Mouse (Mus musculus): Measurements from ENCODE around the gene Vps52. TPM values are rescaled to one million over a fixed set of nuclear protein-coding genes. Genes with fewer than 3 reads are reported as not detected.

Vps52 gene
- total and polyA plus RNA-seq, 2 experiments from 2014 or later, result 55.6 to 62.1 TPM

DNA sequence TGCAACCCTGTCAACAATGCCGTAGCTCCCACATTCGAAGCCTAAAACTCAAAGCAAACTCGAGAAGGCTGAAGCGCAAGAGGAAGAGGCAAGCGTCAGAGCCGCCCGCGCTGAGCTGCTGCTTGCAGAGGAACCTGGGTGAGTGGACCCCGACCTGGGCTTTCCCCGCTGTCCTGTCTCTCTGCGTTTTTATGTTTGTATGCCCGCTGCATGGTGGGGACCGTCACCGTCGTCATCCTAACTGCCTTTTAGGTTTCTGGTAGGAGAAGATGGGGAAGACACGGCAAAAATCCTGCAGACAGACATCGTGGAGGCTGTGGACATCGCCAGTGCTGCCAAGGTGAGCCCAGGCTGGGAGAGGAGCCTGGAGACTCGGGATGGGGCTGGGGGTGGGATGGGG, 14.2 kb upstream of the Vps52 start:
- H3K36me3 ChIP-seq (ENCODE audit: insufficient read depth, low read length), result peaks cover 18% of the 10 kb centered on the region
- no peaks in the 10 kb centered on the region for H3K27me3 ChIP-seq (ENCODE audit: insufficient read depth, low read length)
- no peak overlapping the region for H3K27ac ChIP-seq
- H3K4me1 ChIP-seq (ENCODE audit: insufficient read depth, low read length), result peaks cover 15% of the 10 kb centered on the region
- peak overlapping the region; percentile 77 for H3K9ac ChIP-seq (replicated peaks; ENCODE audit: low read length)
- WGBS, result 65% methylated on average over 19 of the region's 19 CpGs
- peak overlapping the region; percentile 82 for H3K4me3 ChIP-seq (ENCODE audit: low read length)
- no peaks in the 10 kb centered on the region for H3K9me3 ChIP-seq (ENCODE audit: low read length)
- DNase-seq (ENCODE audit: low spot score) (no peak), ATAC-seq (no peak)
- peak overlapping the region; percentile 96 for H3K4me2 ChIP-seq (ENCODE audit: low read depth, low read length)
- TF ChIP-seq CTCF (IDR thresholded peaks at IDR 0.05; ENCODE audit: low read depth), result no peak

DNA sequence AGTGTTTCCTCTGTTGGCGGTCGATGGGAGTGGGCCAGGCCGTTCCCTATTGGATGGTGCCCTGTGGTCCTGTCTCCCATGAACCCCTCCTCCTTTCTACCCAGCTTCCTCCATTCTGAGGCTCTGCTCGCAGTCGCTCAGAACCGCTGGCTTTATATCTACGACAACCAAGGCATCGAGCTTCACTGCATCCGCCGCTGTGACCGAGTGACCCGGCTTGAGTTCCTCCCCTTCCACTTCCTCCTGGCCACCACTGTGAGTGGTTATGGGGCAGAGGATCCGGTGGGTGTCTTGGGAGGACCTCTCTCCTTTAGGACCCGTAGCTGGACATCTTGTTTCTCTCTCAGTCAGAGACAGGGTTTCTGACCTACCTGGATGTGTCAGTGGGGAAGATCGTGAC, 12.2 kb upstream of the Vps52 start:
- Histone ChIP-seq H3K4me1 (ENCODE audit: insufficient read depth, low read length) (peaks cover 15% of the 10 kb centered on the region), H3K4me2 (ENCODE audit: low read depth, low read length) (no peak overlapping the region), H3K9ac (replicated peaks; ENCODE audit: low read length) (no peak overlapping the region), H3K36me3 (ENCODE audit: insufficient read depth, low read length) (peaks cover 14% of the 10 kb centered on the region), H3K4me3 (ENCODE audit: low read length) (no peak overlapping the region), H3K27ac (no peak overlapping the region), H3K9me3 (ENCODE audit: low read length) (no peaks in the 10 kb centered on the region), H3K27me3 (ENCODE audit: insufficient read depth, low read length) (no peaks in the 10 kb centered on the region)
- no peak for DNase-seq (ENCODE audit: low spot score)
- no peak for TF ChIP-seq CTCF (IDR thresholded peaks at IDR 0.05; ENCODE audit: low read depth)
- ATAC-seq, result no peak
- WGBS, result 95% methylated on average over 15 of the region's 15 CpGs

DNA sequence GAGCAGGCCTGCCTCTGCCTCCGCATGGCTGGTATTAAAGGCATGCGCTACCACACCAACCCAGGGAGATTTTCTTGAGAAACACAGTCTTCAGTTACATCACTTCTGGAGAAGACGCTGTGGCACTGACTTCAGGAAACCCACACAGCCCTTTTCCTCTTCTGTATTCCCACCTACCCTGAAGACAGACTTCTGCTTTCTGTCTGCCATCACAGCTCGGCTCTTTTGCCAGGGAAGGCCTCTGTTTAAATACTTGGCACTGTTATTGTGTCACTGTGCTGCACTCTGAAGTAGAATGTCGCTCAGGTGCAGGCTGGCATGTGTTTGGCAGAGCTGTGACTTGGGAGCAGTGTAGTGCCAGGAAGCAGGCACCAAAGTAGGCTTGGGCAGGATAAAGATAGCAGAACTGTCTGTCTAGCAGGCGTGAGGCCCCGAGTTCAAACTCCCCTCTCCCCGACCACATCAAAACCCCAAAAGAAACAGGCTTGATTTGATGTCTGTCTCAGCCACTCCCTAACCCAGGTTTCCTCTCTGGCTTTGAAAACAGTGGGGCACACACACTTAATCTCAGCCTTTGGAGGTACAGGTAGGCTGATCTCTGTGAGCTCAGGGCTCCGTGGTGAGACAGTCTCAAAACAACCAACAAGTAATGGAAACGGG, 8.1 kb upstream of the Vps52 start:
- DNase-seq (ENCODE audit: low spot score), result no peak
- no peak overlapping the region for H3K4me2 ChIP-seq (ENCODE audit: low read depth, low read length)
- H3K9me3 ChIP-seq (ENCODE audit: low read length), result no peaks in the 10 kb centered on the region
- no peak overlapping the region for H3K27ac ChIP-seq
- WGBS, result 90% methylated on average over 10 of the region's 10 CpGs
- H3K4me3 ChIP-seq (ENCODE audit: low read length), result no peak overlapping the region
- H3K9ac ChIP-seq (replicated peaks; ENCODE audit: low read length), result no peak overlapping the region
- H3K36me3 ChIP-seq (ENCODE audit: insufficient read depth, low read length), result peaks cover 14% of the 10 kb centered on the region
- TF ChIP-seq CTCF (IDR thresholded peaks at IDR 0.05; ENCODE audit: low read depth), result no peak
- no peak for ATAC-seq
- H3K27me3 ChIP-seq (ENCODE audit: insufficient read depth, low read length), result no peaks in the 10 kb centered on the region
- peaks cover 9% of the 10 kb centered on the region; the same call in 1 of the 2 replicates for H3K4me1 ChIP-seq (ENCODE audit: insufficient read depth, low read length)

DNA sequence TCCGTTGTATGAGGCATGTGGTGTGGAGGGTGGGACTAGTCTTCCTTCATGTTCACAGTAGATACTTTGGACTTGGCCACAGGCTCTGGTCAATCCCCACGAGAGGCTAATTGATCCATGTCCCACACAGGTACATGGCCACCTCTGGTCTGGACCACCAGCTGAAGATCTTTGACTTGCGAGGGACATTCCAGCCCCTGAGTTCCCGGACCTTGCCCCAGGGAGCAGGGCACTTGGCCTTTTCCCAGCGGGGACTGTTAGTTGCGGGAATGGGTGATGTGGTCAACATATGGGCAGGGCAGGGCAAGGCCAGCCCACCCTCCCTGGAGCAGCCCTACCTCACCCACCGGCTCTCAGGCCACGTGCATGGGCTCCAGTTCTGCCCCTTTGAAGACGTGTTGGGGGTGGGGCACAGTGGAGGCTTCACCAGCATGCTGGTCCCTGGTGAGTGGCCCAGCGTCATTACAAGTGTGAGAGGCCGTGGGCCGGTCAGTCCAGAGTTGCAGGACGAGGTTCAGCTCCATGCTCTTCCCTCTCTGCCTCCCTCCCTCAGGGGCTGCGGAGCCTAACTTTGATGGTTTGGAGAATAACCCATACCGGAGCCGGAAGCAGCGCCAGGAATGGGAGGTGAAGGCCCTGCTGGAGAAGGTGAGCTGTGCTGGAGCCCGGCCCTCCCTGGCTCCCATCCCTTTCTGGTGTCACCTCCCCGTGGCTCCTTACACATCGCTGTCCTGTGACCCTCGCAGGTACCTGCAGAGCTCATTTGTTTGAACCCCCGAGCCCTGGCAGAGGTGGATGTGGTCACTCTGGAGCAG, 7.3 kb upstream of the Vps52 start:
- no peaks in the 10 kb centered on the region for H3K9me3 ChIP-seq (ENCODE audit: low read length)
- no peak overlapping the region for H3K4me2 ChIP-seq (ENCODE audit: low read depth, low read length)
- no peak overlapping the region for H3K9ac ChIP-seq (replicated peaks; ENCODE audit: low read length)
- DNase-seq (ENCODE audit: low spot score) (no peak), ATAC-seq (no peak)
- H3K4me1 ChIP-seq (ENCODE audit: insufficient read depth, low read length), result peaks cover 9% of the 10 kb centered on the region; the same call in 1 of the 2 replicates
- H3K4me3 ChIP-seq (ENCODE audit: low read length), result no peak overlapping the region
- no peak for TF ChIP-seq CTCF (IDR thresholded peaks at IDR 0.05; ENCODE audit: low read depth)
- H3K27me3 ChIP-seq (ENCODE audit: insufficient read depth, low read length), result no peaks in the 10 kb centered on the region
- peaks cover 21% of the 10 kb centered on the region for H3K36me3 ChIP-seq (ENCODE audit: insufficient read depth, low read length)
- 86% methylated on average over 22 of the region's 22 CpGs for WGBS
- H3K27ac ChIP-seq, result no peak overlapping the region

DNA sequence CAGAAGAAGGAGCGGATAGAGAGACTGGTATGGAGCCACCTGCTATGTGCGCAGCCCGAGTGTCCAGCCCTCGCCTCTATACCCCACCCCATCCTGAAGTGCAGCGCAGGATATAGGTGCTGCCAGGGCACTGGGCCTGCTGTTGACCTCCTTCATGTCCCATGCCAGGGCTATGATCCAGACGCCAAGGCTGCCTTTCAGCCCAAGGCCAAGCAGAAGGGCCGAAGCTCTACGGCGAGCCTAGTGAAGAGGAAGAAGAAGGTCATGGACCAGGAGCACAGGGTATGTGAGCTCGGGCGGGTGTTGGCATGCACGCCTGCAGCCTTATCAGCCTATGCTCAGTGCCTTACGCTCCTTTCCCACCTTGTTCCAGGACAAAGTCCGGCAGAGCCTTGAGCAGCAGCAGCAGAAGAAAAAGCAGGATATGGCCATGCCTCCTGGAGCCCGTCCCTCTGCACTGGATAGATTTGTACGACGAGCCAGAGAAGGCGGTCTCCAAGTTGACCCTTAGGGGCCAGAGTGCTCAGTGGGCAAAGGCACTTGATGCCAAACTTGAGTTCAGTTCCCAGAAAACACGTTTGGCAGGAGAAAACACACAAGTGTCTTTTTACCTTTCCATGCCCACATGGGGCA, 6.6 kb upstream of the Vps52 start:
- Histone ChIP-seq H3K4me1 (ENCODE audit: insufficient read depth, low read length) (peaks cover 10% of the 10 kb centered on the region; the same call in 1 of the 2 replicates), H3K27ac (no peak overlapping the region), H3K36me3 (ENCODE audit: insufficient read depth, low read length) (peaks cover 20% of the 10 kb centered on the region), H3K27me3 (ENCODE audit: insufficient read depth, low read length) (no peaks in the 10 kb centered on the region), H3K4me3 (ENCODE audit: low read length) (no peak overlapping the region), H3K9me3 (ENCODE audit: low read length) (no peaks in the 10 kb centered on the region), H3K9ac (replicated peaks; ENCODE audit: low read length) (no peak overlapping the region), H3K4me2 (ENCODE audit: low read depth, low read length) (no peak overlapping the region)
- DNase-seq (ENCODE audit: low spot score) (no peak), ATAC-seq (no peak)
- 87% methylated on average over 19 of the region's 19 CpGs for WGBS
- no peak for TF ChIP-seq CTCF (IDR thresholded peaks at IDR 0.05; ENCODE audit: low read depth)

DNA sequence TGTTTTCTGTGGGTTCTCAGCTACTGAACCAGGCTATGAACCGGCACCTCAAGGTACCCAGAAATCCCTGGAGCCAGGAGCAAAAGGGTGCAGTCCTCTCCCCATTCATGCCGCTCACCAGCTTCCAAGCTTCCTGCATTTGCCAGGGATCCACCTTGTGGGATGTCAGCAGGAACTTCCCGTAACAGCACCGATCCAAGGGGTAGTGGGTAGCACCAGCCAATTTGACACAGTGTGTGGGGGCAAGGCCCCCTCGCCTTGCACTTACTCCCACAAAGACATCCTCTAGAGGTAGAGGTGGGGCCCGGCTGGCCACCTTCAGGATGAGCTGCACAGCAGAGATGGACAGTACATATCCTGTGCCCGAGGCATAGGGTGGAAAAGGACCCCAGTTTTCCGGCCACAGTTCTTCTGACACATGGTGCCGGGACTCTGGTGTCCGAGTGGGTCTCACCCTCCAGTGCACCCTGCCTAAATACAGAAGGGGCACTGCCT, 5.4 kb upstream of the Vps52 start:
- Histone ChIP-seq H3K27ac (peak overlapping the region; percentile 91), H3K4me2 (ENCODE audit: low read depth, low read length) (peak overlapping the region; percentile 89), H3K9ac (replicated peaks; ENCODE audit: low read length) (peak overlapping the region; percentile 77), H3K36me3 (ENCODE audit: insufficient read depth, low read length) (peaks cover 11% of the 10 kb centered on the region), H3K4me3 (ENCODE audit: low read length) (peak overlapping the region; percentile 50), H3K27me3 (ENCODE audit: insufficient read depth, low read length) (no peaks in the 10 kb centered on the region), H3K4me1 (ENCODE audit: insufficient read depth, low read length) (peaks cover 15% of the 10 kb centered on the region; the same call in 1 of the 2 replicates), H3K9me3 (ENCODE audit: low read length) (no peaks in the 10 kb centered on the region)
- TF ChIP-seq CTCF (IDR thresholded peaks at IDR 0.05; ENCODE audit: low read depth), result no peak
- whole genome bisulfite sequencing, result 74% methylated on average over 10 of the region's 10 CpGs
- DNase-seq (ENCODE audit: low spot score) (no peak), ATAC-seq (no peak)
